Mouse (Mus musculus): ENCODE results near the gene Faap24. TPM values are rescaled to one million over a fixed set of nuclear protein-coding genes. Genes with fewer than 3 reads are reported as not detected.

Faap24 gene
- polyA plus RNA-seq, 2 experiments, result 5.7 to 13.0 TPM

- no peak for TF ChIP-seq POLR2A (IDR thresholded peaks at IDR 0.05; ENCODE audit: borderline replicate concordance, extremely low read depth, insufficient read depth, insufficient read length)
- H3K9ac ChIP-seq (ENCODE audit: low read depth, low read length, severe bottlenecking), result no peak overlapping the region
- no peaks in the 10 kb centered on the region for H3K36me3 ChIP-seq (ENCODE audit: control insufficient read depth, insufficient read depth, low read length)
- DNase-seq (ENCODE audit: low spot score) (no peak), ATAC-seq (ENCODE audit: low FRiP score, low read depth) (no peak)
- no peaks in the 10 kb centered on the region for H3K4me1 ChIP-seq (ENCODE audit: control insufficient read depth, insufficient read depth, low read length)
- H3K27ac ChIP-seq (replicated peaks; ENCODE audit: low read depth, low read length), result no peak overlapping the region
- H3K9me3 ChIP-seq (ENCODE audit: control insufficient read depth, low read length), result no peaks in the 10 kb centered on the region
- no peak overlapping the region for H3K4me2 ChIP-seq (replicated peaks; ENCODE audit: low read depth, low read length, severe bottlenecking)
- H3K4me3 ChIP-seq (replicated peaks; ENCODE audit: low read length), result no peak overlapping the region
- WGBS, result 76% methylated on average over 14 of the region's 14 CpGs
- H3K27me3 ChIP-seq (ENCODE audit: control insufficient read depth, insufficient read depth, low read length), result no peaks in the 10 kb centered on the region
Observed at GRCm38 (mm10) chr7:35371096-35371495, 25.5 kb downstream of the Faap24 start.

GRCm38 (mm10) chr7:35365161-35365910 is 31.3 kb downstream of the Faap24 start:
- WGBS, result 56% methylated on average over 12 of the region's 12 CpGs
- no peaks in the 10 kb centered on the region for H3K36me3 ChIP-seq (ENCODE audit: control insufficient read depth, insufficient read depth, low read length)
- H3K9ac ChIP-seq (ENCODE audit: low read depth, low read length, severe bottlenecking), result no peak overlapping the region
- DNase-seq (ENCODE audit: low spot score) (no peak), ATAC-seq (ENCODE audit: low FRiP score, low read depth) (peak; percentile 50)
- H3K9me3 ChIP-seq (ENCODE audit: control insufficient read depth, low read length), result no peaks in the 10 kb centered on the region
- TF ChIP-seq POLR2A (IDR thresholded peaks at IDR 0.05; ENCODE audit: borderline replicate concordance, extremely low read depth, insufficient read depth, insufficient read length), result no peak
- H3K4me3 ChIP-seq (replicated peaks; ENCODE audit: low read length), result no peak overlapping the region
- H3K27ac ChIP-seq (replicated peaks; ENCODE audit: low read depth, low read length), result no peak overlapping the region
- no peak overlapping the region for H3K4me2 ChIP-seq (replicated peaks; ENCODE audit: low read depth, low read length, severe bottlenecking)
- no peaks in the 10 kb centered on the region for H3K27me3 ChIP-seq (ENCODE audit: control insufficient read depth, insufficient read depth, low read length)
- H3K4me1 ChIP-seq (ENCODE audit: control insufficient read depth, insufficient read depth, low read length), result no peaks in the 10 kb centered on the region

GRCm38 (mm10) chr7:35362868-35363267 is 33.8 kb downstream of the Faap24 start:
- Histone ChIP-seq H3K27ac (replicated peaks; ENCODE audit: low read depth, low read length) (no peak overlapping the region), H3K9ac (ENCODE audit: low read depth, low read length, severe bottlenecking) (no peak overlapping the region), H3K4me2 (replicated peaks; ENCODE audit: low read depth, low read length, severe bottlenecking) (no peak overlapping the region), H3K9me3 (ENCODE audit: control insufficient read depth, low read length) (no peaks in the 10 kb centered on the region), H3K36me3 (ENCODE audit: control insufficient read depth, insufficient read depth, low read length) (no peaks in the 10 kb centered on the region), H3K4me3 (replicated peaks; ENCODE audit: low read length) (no peak overlapping the region), H3K27me3 (ENCODE audit: control insufficient read depth, insufficient read depth, low read length) (no peaks in the 10 kb centered on the region), H3K4me1 (ENCODE audit: control insufficient read depth, insufficient read depth, low read length) (no peaks in the 10 kb centered on the region)
- 74% methylated on average over 5 of the region's 5 CpGs for WGBS
- TF ChIP-seq POLR2A (IDR thresholded peaks at IDR 0.05; ENCODE audit: borderline replicate concordance, extremely low read depth, insufficient read depth, insufficient read length), result no peak
- ATAC-seq (ENCODE audit: low FRiP score, low read depth) (no peak), DNase-seq (ENCODE audit: low spot score) (no peak)

GRCm38 (mm10) chr7:35362253-35362652 is 34.4 kb downstream of the Faap24 start:
- no peak for TF ChIP-seq POLR2A (IDR thresholded peaks at IDR 0.05; ENCODE audit: borderline replicate concordance, extremely low read depth, insufficient read depth, insufficient read length)
- no peak for DNase-seq (ENCODE audit: low spot score)
- 67% methylated on average over 5 of the region's 5 CpGs for WGBS
- H3K4me2 ChIP-seq (replicated peaks; ENCODE audit: low read depth, low read length, severe bottlenecking), result no peak overlapping the region
- no peak for ATAC-seq (ENCODE audit: low FRiP score, low read depth)
- no peaks in the 10 kb centered on the region for H3K27me3 ChIP-seq (ENCODE audit: control insufficient read depth, insufficient read depth, low read length)
- no peak overlapping the region for H3K9ac ChIP-seq (ENCODE audit: low read depth, low read length, severe bottlenecking)
- no peaks in the 10 kb centered on the region for H3K36me3 ChIP-seq (ENCODE audit: control insufficient read depth, insufficient read depth, low read length)
- H3K4me1 ChIP-seq (ENCODE audit: control insufficient read depth, insufficient read depth, low read length), result no peaks in the 10 kb centered on the region
- H3K4me3 ChIP-seq (replicated peaks; ENCODE audit: low read length), result no peak overlapping the region
- H3K9me3 ChIP-seq (ENCODE audit: control insufficient read depth, low read length), result no peaks in the 10 kb centered on the region
- H3K27ac ChIP-seq (replicated peaks; ENCODE audit: low read depth, low read length), result no peak overlapping the region

GRCm38 (mm10) chr7:35357621-35358020 is 39.0 kb downstream of the Faap24 start:
- 84% methylated on average over 12 of the region's 12 CpGs for WGBS
- DNase-seq (ENCODE audit: low spot score), result no peak
- H3K4me3 ChIP-seq (replicated peaks; ENCODE audit: low read length), result no peak overlapping the region
- ATAC-seq (ENCODE audit: low FRiP score, low read depth), result no peak
- no peak overlapping the region for H3K4me2 ChIP-seq (replicated peaks; ENCODE audit: low read depth, low read length, severe bottlenecking)
- H3K9me3 ChIP-seq (ENCODE audit: control insufficient read depth, low read length), result no peaks in the 10 kb centered on the region
- H3K27ac ChIP-seq (replicated peaks; ENCODE audit: low read depth, low read length), result no peak overlapping the region
- no peaks in the 10 kb centered on the region for H3K27me3 ChIP-seq (ENCODE audit: control insufficient read depth, insufficient read depth, low read length)
- H3K4me1 ChIP-seq (ENCODE audit: control insufficient read depth, insufficient read depth, low read length), result no peaks in the 10 kb centered on the region
- no peaks in the 10 kb centered on the region for H3K36me3 ChIP-seq (ENCODE audit: control insufficient read depth, insufficient read depth, low read length)
- no peak overlapping the region for H3K9ac ChIP-seq (ENCODE audit: low read depth, low read length, severe bottlenecking)
- no peak for TF ChIP-seq POLR2A (IDR thresholded peaks at IDR 0.05; ENCODE audit: borderline replicate concordance, extremely low read depth, insufficient read depth, insufficient read length)
